Mouse (Mus musculus) limb, embryonic 11.5 days (tissue): ENCODE results near the gene Hspa12b. TPM values are rescaled to one million over a fixed set of nuclear protein-coding genes. Genes with fewer than 3 reads are reported as not detected.

ENCODE experiments used
- ATAC-seq: fragments of 200-750 bp; cut with Nextera tagmentation; 2 replicates; pipeline ENCODE4 v1.8.0; 2017; ENCODE audit warnings: low read depth; ENCODE audit not compliant: insufficient number of reproducible peaks, low FRiP score, low TSS enrichment
- DNase-seq: peaks from one replicate; pipeline ENCODE4 v3.0.0-alpha.2; 2015; ENCODE audit warnings: low spot score
- H3K27ac ChIP-seq: fragments of 300-500 bp; sonication (generic); replicated peaks from 2 replicates; pipeline ENCODE4 v1.5.1; 2014; ENCODE audit warnings: low read depth, mild to moderate bottlenecking, low read length
- H3K27me3 ChIP-seq: fragments of 300-500 bp; sonication (generic); 2 replicates; pipeline ENCODE4 v1.6.1; 2014; ENCODE audit warnings: mild to moderate bottlenecking, low read length, mixed read lengths; ENCODE audit not compliant: control insufficient read depth, insufficient read depth
- H3K36me3 ChIP-seq: fragments of 300-500 bp; sonication (generic); 2 replicates; pipeline ENCODE4 v1.6.1; 2014; ENCODE audit warnings: mild to moderate bottlenecking, low read length, moderate library complexity, mixed read lengths; ENCODE audit not compliant: control insufficient read depth, insufficient read depth
- H3K4me1 ChIP-seq: fragments of 300-500 bp; sonication (generic); 2 replicates; pipeline ENCODE4 v1.6.1; 2014; ENCODE audit warnings: low read length, mixed read lengths; ENCODE audit not compliant: control insufficient read depth, insufficient read depth
- H3K4me2 ChIP-seq: fragments of 300-500 bp; sonication (generic); 2 replicates; pipeline ENCODE4 v1.6.1; 2014; ENCODE audit warnings: low read depth, mild to moderate bottlenecking, moderate library complexity; ENCODE audit not compliant: severe bottlenecking
- H3K4me3 ChIP-seq: fragments of 300-500 bp; sonication (generic); 2 replicates; pipeline ENCODE4 v1.5.1; 2014; ENCODE audit warnings: low read depth, low read length
- H3K9ac ChIP-seq: fragments of 300-500 bp; sonication (generic); 2 replicates; pipeline ENCODE4 v1.6.1; 2014; ENCODE audit warnings: mild to moderate bottlenecking, low read length
- H3K9me3 ChIP-seq: fragments of 300-500 bp; sonication (generic); 2 replicates; pipeline ENCODE4 v1.6.1; 2016; ENCODE audit warnings: low read length; ENCODE audit not compliant: control insufficient read depth
- WGBS: fragments of 180-500 bp; shearing (Covaris S2); extraction: QIAGEN DNeasy Blood & Tissue Kit; methylation state at CpG from one replicate; pipeline ENCODE4 v1.1.7; 2014; 5-methylcytosine and 5-hydroxymethylcytosine counted together
- polyA plus RNA-seq: library from polyadenylated mRNA; unstranded; fragments of >200 nt; fragmentation: Nextera tagmentation; extraction: Ambion mirVana; gene quantifications from 2 replicates; pipeline ENCODE4 v1.2.1, GENCODE M21; 2014

Gene Hspa12b
- polyA plus RNA-seq, 1 experiment from 2014 or later = 12.7 TPM

DNA sequence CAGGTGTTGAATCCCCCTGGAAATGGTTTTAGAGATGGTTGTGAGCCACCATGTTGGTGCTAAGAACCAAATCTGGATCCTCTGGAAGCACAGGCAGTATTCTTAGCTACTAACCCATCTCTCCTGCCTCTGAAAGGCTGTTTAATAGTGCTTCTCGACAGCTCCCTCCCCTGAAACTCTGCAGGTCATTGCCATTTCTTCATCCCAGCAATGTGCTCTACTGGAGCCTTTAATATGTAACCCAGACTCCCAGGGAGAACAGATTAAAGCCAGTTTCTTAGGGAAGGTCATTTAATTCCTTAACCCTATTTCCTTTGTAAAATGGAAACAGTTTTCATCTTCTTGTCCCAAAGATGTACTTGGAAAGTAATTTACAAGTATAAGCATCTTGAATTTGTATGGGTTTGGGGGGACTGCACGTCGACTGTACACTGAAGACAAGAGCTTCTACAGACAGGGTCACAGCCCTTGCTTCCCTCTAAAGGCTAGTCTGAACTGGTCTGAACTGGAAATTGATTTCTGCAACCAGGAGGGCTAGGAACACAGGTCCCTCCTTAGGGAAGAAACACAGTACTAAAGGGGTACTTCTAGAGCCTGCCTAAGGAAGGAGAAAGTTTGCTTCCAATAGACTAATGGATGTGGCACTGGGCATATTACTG is 48.3 kb downstream of the Hspa12b start:
- 79% methylated on average over 3 of the region's 3 CpGs for WGBS
- no peak for ATAC-seq
- Histone ChIP-seq H3K4me2 (no peak overlapping the region), H3K9me3 (no peaks in the 10 kb centered on the region), H3K9ac (no peak overlapping the region), H3K4me1 (peaks cover 31% of the 10 kb centered on the region), H3K27me3 (peaks cover 33% of the 10 kb centered on the region), H3K27ac (no peak overlapping the region), H3K4me3 (no peak overlapping the region), H3K36me3 (no peaks in the 10 kb centered on the region)
- DNase-seq = no peak

DNA sequence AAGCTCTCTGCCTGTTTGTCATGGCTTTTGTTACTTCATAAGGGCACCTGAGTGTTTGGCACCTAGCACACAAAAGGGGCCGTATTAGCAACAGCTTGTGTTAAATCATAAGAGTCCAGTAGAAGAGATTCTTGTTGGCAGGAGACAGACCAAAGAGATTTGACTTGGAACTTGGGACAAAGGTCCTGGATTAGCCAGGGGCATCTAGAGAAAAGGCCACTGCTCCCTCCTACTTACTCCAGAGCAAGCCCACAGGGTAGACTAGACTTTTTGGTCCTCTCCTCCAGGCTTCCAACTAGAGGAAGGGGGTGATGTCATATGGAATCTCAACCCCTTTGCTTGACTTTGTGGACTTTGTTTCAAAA is 48.8 kb downstream of the Hspa12b start:
- Histone ChIP-seq H3K27me3 (peaks cover 27% of the 10 kb centered on the region), H3K36me3 (no peaks in the 10 kb centered on the region), H3K4me3 (no peak overlapping the region), H3K4me2 (no peak overlapping the region), H3K27ac (no peak overlapping the region), H3K4me1 (peaks cover 29% of the 10 kb centered on the region), H3K9me3 (no peaks in the 10 kb centered on the region), H3K9ac (no peak overlapping the region)
- WGBS = 96% methylated on average over 1 of the region's 1 CpGs
- DNase-seq (no peak), ATAC-seq (no peak)

DNA sequence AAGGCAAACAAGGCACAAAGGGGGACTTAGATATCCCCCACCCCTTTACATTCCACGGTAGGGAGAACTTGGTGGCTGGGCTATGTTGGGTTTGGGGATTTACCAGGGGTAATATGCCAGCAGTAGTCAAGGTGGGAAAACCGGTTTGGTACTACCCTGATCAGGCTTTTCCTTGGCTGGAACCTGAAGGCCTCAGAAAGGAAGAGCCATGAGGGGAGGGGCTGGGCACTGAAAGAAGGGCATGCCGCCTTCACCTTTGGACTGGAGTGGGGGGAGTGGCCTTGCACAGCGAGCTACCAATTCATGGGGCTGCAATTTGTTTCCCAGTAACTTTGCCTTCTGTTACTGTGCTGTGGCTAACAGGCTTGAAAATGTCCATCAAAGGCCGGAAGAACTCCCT is 49.4 kb downstream of the Hspa12b start:
- Histone ChIP-seq H3K9ac (no peak overlapping the region), H3K4me1 (peaks cover 25% of the 10 kb centered on the region), H3K9me3 (no peaks in the 10 kb centered on the region), H3K27ac (no peak overlapping the region), H3K4me2 (no peak overlapping the region), H3K36me3 (no peaks in the 10 kb centered on the region), H3K4me3 (no peak overlapping the region), H3K27me3 (peaks cover 22% of the 10 kb centered on the region)
- 73% methylated on average over 5 of the region's 5 CpGs for WGBS
- DNase-seq (no peak), ATAC-seq (no peak)

DNA sequence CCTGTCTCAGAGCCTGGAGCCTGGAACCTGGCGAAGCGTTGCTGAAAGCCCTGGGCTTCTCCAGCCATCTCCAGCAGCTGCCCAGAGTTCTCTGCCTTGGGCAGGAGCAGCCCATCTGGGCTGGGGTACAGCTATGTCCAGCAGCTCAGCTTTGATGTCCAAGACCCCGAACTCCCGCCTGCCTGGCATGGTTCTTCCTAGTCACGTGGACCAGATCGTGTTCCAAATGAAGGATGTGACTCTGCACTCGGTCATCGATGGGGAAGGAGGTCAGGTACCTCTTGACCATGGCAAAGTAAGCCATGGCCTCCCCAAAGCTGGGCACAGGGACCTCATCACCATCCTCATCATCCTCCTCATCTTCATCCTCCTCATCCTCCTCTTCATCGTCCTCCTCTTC is 50.9 kb downstream of the Hspa12b start:
- H3K4me1 ChIP-seq = peaks cover 24% of the 10 kb centered on the region
- no peak overlapping the region for H3K27ac ChIP-seq

DNA sequence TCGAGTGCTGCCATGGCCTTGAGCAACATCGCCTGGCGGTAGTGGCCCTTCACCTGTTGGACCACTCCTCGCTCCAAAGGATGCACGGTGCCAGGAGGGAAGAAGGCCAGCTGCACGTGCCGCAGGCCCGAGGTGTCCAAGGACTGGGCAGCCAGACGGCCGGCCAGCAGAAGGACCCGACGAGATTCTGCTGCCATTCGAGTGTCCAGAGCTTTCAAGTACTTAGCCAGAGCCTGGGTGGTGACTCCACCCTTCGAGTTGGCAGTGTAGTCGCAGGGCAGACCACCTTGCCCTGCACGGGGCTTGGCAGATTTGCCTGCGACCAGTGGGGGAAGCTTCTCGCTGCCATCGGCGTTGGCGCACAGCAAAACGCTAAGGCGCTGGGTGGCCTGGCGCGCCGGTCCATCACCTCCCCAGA is 51.8 kb downstream of the Hspa12b start:
- 44% methylated on average over 26 of the region's 26 CpGs for WGBS
- Histone ChIP-seq H3K4me1 (peaks cover 24% of the 10 kb centered on the region), H3K4me2 (peak overlapping the region; percentile 99), H3K27ac (no peak overlapping the region), H3K9ac (peak overlapping the region; percentile 98), H3K9me3 (no peaks in the 10 kb centered on the region), H3K4me3 (peak overlapping the region; percentile 75), H3K36me3 (no peaks in the 10 kb centered on the region), H3K27me3 (no peaks in the 10 kb centered on the region)
- DNase-seq (peak; percentile 44), ATAC-seq (no peak)

More for the DNA sequence above, 50.9 kb downstream of the Hspa12b start:
- no peaks in the 10 kb centered on the region for H3K9me3 ChIP-seq
- no peak overlapping the region for H3K9ac ChIP-seq
- peak overlapping the region; percentile 7; the same call in 1 of the 2 replicates for H3K4me3 ChIP-seq
- no peak for ATAC-seq
- H3K27me3 ChIP-seq = peaks cover 7% of the 10 kb centered on the region
- peak overlapping the region; percentile 99 for H3K4me2 ChIP-seq
- H3K36me3 ChIP-seq = no peaks in the 10 kb centered on the region
- WGBS = 91% methylated on average over 9 of the region's 9 CpGs
- no peak for DNase-seq

DNA sequence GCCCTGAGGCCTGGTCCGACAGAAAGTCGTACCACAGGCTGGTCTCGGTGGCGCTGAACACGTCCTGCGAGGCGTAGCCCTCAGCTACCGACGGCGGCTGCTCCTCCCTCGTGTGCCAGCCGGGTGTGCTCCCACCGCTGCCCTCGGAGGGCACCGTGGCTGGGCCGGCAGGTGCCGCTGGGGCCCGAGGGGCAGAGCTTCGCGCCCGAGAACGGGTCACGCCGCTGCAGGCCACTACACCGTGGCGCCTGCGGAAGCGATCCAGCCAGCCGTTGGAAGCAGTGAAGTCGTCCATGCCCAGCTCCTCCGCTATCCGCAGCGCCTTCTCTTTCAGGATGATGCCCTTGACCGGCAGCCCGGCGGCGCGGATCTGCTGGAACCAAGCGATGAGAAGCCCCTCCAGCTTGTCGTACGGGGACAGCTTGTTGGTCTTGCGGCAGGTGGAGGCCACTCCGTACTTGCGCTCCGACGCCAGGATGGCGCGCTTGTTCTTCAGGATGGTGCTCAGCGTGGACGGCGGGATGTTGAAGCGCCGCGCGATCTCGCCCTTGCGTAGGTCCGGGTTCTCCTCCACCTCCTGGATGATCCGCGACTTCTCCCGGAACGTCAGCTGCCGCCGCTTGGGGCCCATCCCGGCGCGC is 52.3 kb downstream of the Hspa12b start:
- H3K27ac ChIP-seq = peak overlapping the region; percentile 81
- DNase-seq = peak; percentile 75
- whole genome bisulfite sequencing = under 1% methylated on average over 67 of the region's 67 CpGs
- H3K9ac ChIP-seq = peak overlapping the region; percentile 98
- no peaks in the 10 kb centered on the region for H3K9me3 ChIP-seq
- peak overlapping the region; percentile 75 for H3K4me3 ChIP-seq
- peak; percentile 58; the same call in 1 of the 2 replicates for ATAC-seq
- H3K4me2 ChIP-seq = peak overlapping the region; percentile 99
- H3K36me3 ChIP-seq = no peaks in the 10 kb centered on the region
- H3K4me1 ChIP-seq = peaks cover 23% of the 10 kb centered on the region
- no peaks in the 10 kb centered on the region for H3K27me3 ChIP-seq

DNA sequence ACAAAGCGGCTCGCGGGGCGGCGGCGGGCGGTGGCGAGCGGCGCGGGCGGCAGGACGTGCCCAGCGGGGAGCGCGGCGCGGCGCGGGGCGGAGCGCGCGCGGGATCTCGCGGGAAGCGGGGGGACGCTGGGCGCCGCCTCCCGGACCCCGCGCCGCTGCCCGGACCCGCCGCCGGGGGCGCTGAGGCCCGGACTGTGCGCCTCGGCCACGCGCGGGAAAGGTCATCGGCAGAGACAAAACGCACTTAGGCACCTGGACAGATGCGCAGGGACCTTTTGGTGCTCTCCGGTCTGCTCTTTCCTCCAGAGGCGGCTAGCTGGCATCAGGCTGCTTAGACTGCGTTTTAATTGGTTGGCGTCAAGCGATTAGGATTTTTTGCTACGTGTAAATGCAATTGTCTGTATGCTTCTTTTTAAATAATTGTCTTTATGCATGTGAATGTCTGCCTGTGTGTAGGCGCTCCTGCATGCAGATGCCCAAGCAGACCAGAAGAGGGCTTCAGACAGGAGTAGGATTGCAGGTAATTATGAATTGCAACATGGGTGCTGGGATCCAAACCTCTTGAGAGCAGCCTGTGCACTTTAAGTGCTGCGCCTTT is 53.0 kb downstream of the Hspa12b start, which contains the start of gene Cenpb:
Cenpb (minus strand) TSS at position 78 of the 598 bp plus-strand sequence.
- peak; percentile 73 for ATAC-seq
- H3K4me1 ChIP-seq = peaks cover 21% of the 10 kb centered on the region
- H3K4me3 ChIP-seq = peak within 1 kb of the TSS; percentile 75
- no peaks in the 10 kb centered on the region for H3K36me3 ChIP-seq
- 3% methylated on average over 44 of the region's 57 CpGs for WGBS
- H3K27me3 ChIP-seq = no peaks in the 10 kb centered on the region
- H3K27ac ChIP-seq = peak within 1 kb of the TSS; percentile 81
- peak; percentile 87 for DNase-seq
- H3K9ac ChIP-seq = peak within 1 kb of the TSS; percentile 98
- H3K4me2 ChIP-seq = peak within 1 kb of the TSS; percentile 99
- no peaks in the 10 kb centered on the region for H3K9me3 ChIP-seq

DNA sequence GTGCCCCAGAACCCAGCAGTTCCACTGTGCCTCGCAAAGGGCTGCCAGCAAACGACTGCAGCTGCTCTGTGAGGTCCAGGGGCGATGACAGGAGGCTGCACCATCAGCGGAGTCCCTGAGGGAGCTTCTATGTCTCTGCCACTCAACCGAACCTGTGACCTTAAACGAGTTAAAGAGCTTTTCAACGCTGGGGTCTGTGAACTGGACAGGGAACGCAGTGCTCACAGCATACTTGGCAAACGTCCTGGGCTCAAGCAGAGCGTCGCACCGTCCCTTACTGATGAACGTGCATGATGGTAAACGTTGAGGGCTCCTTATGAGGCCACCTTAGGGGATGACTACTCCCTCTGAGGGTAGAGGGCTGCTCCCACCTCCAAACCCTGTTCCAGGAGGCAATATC is 59.3 kb downstream of the Hspa12b start:
- Histone ChIP-seq H3K9me3 (no peaks in the 10 kb centered on the region), H3K27me3 (no peaks in the 10 kb centered on the region), H3K4me3 (peak overlapping the region; percentile 62), H3K36me3 (no peaks in the 10 kb centered on the region), H3K4me1 (peaks cover 23% of the 10 kb centered on the region), H3K9ac (peak overlapping the region; percentile 73; the same call in 1 of the 2 replicates), H3K27ac (0 out of 2 replicates have a peak overlapping the region, but pooled peaks have one; percentile 4), H3K4me2 (peak overlapping the region; percentile 86)
- no peak for DNase-seq
- ATAC-seq = peak; percentile 10; the same call in 1 of the 2 replicates
- 4% methylated on average over 14 of the region's 14 CpGs for WGBS
